Mouse (Mus musculus) embryo, embryonic 10.5 days (tissue): Measurements from ENCODE around the gene Gm42517.

Experiments
- DNase-seq: peaks from one replicate; pipeline ENCODE4 v3.0.0-alpha.2; 2015; ENCODE audit warnings: low spot score

The Gm42517 gene

DNA sequence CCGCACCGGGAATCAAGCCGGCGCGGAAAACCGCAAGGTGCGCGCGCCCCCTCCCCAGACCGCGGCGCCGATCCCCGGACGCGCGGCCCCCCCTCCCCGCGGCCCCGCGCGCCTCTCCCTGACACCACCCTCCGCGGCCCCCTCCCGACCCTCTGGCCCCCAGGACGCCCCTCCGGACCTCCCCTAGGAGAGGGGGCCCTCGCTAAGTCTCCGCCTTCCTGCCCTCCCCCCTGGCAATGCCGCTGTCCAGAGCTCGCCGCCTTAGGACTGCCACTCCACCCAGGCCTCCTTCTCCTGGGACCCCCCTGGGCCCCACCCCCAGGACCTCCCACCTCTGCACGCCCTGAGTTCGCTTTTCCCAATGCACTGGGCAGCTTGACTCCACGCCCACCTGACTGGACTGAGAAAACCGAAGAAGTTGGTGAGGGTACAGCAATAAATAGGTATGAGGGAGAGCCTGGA is at the start of gene Gm42517:
Gene Gm42517, minus strand, starts transcription at position 52 of the 462 bp plus-strand sequence.
- peak; percentile 15 for DNase-seq

DNA sequence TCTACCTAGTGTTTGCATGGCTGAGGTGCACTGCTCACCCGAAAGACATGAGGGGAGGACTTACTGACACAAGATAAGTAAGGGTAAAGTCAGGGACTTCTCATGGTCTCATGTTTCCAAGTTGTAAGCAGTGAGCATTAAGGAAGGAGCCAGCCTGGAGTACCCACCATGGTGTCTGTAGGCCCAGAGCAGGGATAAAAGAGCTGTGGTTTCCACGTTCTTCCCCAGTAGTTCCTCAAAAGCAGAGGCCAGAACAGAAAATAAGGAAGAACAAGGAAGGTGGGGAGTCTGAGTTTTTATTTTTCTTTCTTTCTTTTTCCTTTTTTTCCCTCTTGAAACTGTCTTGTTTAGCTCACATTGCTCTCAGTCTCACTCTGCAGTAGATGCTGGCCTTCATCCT is 47.0 kb upstream of the Gm42517 start:
- DNase-seq: no peak

DNA sequence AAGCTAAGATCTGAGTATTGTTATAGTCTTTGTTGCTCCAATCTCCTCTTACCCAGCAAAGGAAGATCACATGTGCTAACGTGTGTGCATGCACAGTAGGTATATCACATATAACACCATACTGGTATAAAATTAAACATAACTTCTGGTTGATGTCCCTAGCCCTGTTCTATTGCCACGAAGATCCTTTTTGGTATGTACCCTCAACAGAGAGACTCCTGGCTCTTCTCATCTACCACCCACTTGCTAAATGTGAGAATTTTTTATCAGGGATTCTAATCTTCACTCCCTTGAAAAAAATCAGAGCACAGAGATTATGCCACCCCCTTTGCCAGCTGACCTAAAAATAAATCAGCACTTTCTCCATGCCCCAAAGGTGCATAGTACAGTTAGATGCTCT is 39.3 kb upstream of the Gm42517 start:
- DNase-seq: no peak

DNA sequence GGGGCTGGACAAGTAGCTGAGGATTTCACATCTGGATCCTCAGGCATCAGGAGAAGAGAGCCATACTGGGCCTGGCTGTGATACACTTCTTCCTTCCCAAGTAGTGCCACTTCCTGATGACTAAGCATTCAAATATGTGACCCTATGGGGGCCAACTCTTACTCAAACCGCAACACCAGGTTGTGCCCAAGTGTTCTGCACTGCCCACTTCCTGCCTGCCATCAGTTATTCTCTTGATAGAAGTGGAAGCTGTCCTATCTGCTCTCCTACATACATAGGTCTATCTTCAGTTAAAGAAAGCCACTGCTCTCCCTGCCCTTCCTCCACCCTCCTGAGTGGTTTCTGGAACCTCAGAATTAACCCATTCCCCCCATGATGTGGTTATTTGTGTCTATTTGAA is 37.7 kb upstream of the Gm42517 start:
- no peak for DNase-seq

DNA sequence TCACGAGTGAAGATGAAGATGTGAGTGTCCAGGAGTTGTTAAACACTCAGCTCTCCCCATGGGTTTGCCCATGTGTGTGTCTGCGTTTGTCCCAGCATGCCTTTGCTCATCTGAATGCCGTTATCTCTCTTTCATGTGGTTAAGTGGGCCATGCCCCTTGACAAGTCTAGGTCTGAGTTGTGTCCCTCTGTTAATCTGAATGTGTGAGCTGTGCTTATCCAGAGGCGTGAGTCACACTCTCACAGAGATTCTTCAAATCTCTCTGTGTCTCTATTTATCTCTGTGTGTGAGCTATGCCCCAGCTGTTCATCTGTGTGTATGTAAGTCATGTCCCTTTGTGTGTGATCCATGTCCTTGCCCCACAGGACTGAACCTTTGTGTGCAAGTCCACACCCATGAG is 35.7 kb upstream of the Gm42517 start:
- DNase-seq: no peak

DNA sequence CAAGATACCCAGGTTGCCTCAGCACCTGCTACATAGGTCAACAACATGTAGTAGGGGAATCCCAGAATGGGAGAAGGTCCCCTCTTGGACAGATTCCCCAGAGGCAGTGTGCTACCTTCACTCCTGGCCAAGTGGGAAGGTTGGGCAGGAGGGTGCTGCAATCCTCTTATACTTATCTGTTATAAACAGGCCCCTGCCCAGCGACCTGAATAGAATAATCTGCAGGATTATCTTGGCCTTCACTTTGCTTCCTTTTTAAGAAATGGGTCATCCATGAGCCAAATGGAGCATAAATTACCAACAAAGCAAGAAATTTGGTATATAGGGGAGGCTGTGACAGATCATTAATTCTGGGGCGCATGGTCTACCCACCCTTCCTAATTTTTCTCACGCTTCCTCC is 22.0 kb upstream of the Gm42517 start:
- no peak for DNase-seq

DNA sequence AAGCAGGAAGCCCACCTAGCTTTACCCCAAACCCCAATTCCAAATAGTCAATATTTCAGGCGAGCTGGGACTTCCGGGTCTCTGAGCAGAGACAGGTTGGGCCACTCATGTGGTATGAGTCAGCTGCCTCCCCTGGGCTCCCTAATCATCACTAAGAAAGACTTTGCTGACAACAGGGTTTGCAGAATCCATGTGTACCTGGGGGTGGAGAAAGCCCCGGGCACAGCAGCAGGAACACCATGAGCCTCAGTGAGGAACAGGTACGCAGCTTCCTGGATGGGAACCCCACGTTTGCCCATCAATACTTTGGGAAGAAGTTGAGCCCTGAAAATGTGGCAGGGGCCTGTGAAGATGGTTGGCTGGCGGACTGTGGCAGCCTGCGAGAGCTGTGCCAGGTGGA is 20.5 kb upstream of the Gm42517 start, which contains the start of gene Pde6b:
Gene Pde6b, plus strand, starts transcription at position 191 of the 400 bp plus-strand sequence.
- DNase-seq: no peak

DNA sequence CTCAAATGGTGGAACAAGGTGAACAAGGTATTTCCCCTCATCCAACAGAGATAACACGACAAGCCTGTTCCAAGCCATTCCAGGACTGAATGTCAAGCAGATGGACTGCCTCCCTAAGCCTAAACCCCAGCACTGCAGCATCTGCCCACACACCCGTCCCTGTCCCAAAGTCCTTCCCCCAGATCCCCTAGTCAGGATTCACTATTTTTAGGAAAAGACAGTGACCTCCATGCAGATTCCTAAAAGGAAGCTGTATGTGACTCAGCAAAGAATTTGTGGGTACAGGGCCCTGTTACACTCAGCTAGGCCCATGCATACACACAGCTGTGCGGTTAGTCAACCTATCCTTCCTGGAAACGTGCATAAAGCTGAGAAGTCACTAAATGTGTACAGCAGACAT is 18.7 kb upstream of the Gm42517 start:
- DNase-seq: no peak

DNA sequence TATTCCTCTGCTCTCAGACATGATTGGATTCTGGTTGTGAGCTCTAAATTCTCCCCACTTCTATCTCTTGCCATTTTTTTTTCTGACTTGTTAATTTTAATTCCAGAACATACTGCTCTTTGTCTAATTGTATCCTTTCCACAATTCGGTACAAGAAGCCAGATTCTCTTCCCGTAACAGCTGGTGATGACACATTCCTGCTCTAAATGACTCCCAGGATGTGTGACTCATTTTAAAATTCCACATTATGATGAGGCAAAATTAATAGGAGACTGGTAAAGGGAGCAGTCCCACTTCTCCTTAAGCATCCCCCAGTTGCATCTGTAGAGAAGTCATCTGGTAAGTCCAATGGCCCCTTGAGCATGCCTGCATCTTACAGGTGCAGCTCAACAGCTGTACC is 17.9 kb upstream of the Gm42517 start:
- DNase-seq: no peak

DNA sequence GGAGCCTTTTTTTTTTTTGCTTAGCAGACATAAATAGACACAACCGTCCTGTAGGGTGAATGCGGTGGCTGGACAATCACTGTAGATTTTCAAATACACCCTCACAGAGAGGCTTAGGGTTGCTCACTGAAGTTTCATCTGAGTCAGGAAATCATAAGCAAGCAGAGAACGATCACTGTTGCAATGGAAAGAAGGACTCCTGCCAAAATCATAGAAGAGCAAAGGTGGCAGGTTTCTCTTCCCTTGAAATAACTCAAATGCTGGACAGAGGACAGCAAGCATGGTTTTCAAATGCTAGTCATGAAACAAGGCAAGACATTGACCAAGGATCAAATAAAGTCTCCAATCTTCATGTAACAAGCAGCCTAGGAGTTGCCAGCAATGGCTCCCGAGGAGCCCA is 10.6 kb upstream of the Gm42517 start:
- DNase-seq: no peak

DNA sequence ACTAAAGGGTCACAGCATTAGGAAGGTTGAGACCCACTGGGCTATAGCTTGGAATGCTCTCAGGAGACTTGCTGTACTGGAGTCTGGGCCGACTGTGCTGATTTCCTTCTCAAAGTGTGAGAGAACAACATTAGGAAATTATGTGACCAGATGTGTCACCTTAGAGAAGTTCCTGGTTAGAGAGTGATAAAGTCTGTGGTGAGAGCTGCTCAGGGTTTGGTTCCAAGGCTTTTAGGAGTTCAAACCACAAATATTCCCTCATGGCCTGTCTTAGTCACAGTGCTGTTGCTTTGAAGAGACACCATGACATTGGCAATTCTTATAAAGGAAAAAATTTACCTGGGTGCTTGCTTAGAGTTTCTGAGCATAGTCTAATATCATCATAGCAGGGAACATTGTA is 8.3 kb upstream of the Gm42517 start:
- DNase-seq: no peak

DNA sequence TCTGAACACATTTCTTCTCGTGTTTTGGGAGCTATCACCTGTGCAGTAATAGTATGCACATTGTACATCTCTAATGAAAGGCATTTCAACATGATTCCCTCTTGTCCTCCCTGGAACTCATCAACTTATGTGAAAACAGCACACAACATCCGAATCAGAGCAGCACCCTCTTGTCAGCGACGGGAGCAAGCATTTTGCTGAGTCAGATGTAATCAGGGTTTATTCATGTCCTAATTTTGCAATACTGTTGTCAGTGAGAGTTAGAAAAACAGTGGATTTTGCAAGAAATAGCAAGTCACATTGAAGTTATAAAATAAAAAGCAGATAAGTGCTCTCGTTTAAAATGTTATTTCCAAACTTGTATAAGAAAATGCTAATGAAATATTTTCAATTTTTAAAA is 6.4 kb upstream of the Gm42517 start:
- DNase-seq: no peak

DNA sequence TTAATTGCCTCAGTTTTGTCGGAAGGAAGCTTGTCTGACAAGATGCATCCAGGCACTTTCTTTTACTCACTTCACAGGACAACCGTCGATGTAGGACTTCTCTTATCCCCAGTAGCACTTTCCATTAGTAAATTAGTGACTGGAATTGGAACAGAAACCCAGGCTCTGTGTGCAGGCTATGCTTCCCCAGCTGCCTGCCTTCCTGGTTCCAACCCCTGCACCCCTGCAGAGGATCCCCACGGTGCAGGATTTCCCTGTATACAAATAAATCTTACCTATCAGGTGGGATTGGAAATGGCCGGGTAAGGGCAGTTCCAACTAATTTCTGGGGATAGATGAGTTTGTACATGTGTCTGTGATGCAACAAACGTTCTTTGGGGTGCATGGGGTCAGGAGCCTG is 2.2 kb upstream of the Gm42517 start:
- no peak for DNase-seq

DNA sequence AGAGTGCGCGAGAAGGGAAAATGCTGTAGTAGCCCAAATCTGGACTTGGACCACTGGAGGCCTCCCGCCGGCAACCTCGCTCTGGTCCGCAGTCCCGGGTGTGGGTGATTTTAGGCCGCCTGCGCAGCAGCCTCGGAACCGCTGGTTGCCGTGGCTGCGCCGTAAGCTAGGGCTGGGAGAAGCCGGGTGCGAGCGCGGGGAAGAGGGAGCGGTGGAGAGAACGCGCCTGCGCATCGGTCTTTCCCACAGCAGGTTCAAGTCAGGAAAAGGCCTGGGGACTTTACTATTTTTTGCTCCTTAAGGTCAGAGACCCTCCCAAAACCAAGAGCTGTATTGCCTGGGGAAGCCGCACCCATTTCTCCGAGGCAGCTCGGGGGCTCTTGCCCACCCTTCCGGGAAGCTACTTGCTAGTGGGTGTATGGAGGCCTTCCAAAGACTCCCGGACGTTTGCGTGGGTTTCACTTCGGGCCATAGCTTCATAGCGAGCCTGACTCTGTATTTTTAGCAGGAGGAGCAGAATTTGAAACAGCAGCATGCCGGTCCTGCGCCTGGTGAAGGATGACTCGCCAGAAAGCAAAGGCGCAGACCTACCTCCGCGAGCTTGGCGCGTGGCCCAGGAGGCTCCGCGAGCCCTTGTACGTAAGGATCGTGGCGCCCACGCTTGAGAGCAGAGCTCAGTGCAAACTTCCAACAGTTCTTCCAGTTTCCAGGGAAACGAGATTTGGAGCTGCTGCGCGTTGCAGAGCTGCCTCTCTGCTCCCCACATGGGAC is 1.3 kb upstream of the Gm42517 start:
- peak; percentile 31 for DNase-seq

DNA sequence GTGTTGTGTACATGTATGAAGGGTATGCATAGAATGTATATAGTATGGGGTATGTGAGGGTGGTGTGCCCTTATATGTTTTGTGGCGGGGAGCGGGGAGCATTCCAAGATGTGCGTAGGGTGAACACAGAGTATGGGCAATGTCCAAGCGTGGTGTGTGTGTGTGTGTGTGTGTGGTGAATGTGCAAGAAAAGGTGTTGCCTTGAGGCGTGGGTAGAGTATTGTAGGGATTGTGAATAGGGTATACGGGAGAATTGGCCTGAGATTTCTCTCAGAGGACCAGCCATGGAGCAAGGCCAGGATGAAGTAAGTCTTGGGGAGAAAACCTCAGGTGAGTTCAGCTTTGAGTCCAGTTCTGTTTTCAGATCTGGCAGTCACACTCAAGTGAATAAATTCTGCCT is 724 bp upstream of the Gm42517 start:
- peak; percentile 24 for DNase-seq

DNA sequence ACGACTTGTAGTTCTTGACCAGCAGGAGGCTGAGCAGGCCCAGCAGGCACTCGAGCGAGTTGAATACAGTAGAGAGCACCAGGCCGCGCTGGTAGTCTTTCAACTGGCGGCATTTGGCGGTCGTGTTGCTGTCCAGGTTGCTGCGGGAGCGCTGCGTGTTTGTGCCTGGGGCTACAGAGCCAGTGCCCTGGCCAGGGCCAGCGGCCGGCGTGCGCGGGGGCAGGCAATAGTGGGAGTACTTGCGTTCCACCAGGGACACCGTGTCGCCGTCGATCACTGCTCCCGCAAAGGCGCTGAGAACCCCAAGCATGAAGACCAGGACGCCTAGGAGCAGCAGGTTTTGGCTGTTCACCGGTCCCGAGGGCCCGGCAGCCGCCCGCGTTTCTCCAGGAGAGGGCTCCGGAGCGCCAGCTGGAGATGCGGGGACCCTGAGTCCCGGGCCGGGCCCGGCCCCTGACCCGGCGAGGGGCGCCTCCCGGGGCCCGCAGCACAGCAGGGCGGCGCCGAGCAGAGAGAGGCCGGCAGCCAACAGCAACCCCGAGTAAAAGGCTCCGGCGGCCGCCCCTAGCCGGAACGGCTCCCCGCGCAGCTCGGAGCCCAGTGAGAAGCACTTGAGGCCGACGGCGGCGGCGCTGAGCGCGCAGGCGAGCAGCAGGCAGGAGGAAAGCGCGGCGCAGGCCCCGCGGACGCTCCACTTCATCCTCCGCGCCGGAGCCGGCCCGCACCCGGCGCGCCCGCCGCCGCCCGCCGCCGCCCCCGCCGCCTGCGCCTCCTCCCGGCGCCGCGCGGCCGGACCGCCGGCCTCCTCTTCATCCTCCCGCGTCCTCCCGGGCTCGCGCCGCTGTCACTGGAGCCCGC is 509 bp downstream of the Gm42517 start:
- DNase-seq: peak; percentile 65

DNA sequence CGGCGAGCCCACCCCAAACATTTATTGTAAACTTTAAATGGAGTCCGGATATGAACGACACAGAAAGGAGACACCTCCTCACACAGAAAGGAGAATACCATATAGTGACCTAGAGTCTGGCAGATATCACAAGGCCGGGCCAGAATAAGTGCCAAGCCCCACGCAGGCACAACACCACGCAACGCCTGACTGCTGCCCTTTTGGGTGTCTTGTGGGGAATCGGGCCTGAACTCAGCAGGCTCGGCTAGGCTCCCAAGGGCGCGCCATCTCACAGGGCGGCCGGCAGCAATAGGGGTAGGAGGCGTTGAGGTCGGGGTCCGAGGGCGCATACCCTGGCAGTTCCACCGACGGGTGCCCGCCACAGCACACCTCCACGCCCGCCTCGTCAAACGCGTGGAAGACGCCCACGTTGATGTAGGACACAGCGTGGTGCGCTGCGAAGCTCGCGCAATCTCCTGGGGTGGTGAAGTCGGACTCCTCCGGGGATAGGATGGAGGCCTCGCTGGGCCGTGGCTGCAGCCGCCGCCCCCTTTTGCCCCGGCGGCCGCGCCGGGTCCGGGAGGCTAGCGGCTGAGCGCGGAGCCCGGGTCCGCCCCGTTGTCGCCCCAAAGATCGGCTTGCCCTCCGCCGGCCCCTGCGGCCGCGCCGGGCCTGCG is 1.3 kb downstream of the Gm42517 start:
- DNase-seq: peak; percentile 9

DNA sequence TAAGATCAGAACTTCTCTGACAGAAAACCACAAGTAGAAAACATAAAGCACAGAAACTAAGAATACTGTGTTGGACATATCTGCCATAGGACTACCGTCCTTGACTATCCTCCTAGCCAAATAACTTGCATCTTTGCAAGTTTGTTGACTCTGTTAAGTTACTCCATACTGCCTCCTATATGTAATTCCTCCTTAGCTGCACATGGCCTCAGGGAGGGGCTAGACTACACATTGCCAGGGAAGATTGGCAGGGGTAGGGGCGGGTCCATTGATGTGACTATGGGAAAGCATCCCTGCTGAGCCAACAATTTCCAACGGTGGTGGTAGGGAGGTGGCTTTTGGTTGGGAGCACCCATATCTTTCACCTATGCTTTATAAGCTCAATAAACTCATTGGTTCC is 5.4 kb downstream of the Gm42517 start:
- peak; percentile 1 for DNase-seq

DNA sequence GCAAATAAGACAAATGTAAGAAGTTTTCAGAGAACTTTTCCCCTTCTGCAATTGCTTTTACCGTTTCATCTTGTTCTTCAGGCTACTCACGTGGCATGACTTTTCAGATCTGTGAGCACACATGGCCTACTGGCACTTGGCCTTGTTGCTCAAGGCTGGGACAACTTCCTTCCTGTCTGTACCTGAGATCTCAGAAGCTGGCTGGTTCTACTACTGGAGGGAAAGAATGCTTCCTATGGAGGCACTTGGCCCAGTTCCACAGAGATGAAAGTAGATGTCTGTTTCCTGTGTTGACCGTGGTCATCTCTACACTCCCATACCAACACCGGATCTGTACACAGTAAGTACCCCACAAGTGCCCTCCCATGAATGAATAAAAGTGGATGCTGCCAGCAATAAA is 7.5 kb downstream of the Gm42517 start:
- no peak for DNase-seq

DNA sequence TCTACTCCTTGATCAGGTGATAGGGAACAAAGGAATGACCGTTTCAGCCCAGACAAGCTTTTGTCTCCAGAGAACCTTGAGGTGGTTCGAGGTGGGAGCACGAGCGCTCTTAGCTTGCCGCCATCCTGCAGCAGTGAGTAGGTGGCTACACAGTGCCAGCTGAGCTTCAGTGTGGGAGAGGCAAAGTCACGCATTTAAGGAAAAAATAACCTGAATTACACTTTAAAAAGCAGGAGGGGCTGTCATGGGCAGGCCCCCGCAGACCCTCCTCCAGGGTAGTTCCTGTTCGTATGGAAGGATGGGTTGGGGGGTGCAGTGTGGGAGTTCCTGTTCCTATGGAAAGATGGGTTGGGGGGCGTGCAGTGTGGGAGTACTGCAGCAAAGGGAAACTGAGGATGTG is 8.2 kb downstream of the Gm42517 start:
- no peak for DNase-seq

DNA sequence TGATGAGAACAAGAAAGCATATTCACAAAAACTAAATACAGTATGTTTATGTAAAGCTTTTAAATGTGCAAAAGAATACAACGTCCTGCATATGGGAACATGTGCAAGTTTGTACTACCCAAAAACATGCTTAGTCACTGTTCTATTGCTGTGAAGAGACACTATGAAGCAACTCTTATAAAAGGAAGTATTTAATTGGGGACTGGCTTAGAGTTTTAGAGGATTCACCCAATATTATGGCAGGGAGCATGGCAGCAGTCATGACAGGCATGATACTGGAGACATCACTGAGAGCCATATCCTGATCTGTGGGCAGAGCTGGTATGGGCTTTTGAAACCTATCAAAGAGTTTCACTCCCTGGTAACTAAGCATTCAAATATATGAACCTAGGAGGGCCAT is 9.9 kb downstream of the Gm42517 start:
- DNase-seq: no peak

DNA sequence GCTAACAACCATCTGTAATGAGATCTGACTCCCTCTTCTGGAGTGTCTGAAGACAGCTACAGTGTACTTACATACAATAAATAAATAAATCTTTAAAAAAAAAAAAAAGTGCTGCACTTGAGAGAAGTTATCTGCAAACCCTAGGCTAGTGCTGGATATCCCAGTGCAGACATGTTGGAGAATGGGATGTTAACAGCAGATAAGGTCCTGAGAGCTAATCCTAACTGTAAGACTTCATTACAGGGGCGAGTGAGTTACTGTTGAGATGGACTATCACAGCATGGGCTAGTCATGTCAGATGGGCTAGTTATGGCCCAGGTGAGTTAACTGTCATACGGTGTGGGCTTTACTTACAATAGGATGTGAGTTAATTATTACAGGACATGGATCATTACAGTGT is 13.7 kb downstream of the Gm42517 start:
- DNase-seq: no peak
